ENCODE assay signal across 14 mouse cellular contexts in the genomic region with DNA sequence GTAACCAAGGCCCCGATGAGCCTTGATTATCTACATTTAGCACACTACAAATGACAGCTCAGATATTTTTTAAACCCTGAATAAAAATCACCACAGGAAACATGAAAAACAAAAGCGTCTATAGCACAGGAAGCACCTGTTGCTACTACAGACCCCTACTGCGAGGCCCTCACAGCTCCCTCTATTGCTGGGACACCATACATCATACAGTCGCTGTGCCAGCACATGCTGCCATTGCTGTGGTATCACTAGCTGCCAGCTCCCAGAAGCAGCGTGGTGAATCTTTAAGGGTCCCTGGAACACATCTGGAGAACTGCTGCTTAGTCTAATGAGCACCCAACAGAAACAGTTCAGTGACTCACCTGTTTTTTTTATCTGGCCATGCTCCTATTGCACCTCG.
"Had no signal": no experiment of that assay in that cellular context is flagged by ENCODE, and none has a peak within 500 bp of the region (broad histone marks: within the 10 kb centered on the region; RNA-seq: fewer than 3 reads in every experiment).

No protein-coding gene starts in this region.

- H3K27me3 ChIP-seq: limb, embryonic 13.5 days; liver, embryonic 15.5 days; midbrain, embryonic 12.5 days; neural tube, embryonic 13.5 days had no signal

- H3K4me3 ChIP-seq: layer of hippocampus, adult 2 months; limb, embryonic 13.5 days; liver, embryonic 15.5 days; midbrain, embryonic 12.5 days; neural tube, embryonic 13.5 days had no signal

- H3K4me2 ChIP-seq: limb, embryonic 13.5 days; liver, embryonic 15.5 days; lung, embryonic 14.5 days; midbrain, embryonic 12.5 days; neural tube, embryonic 13.5 days had no signal

- DNase-seq: kidney, adult 2 months; kidney, postnatal 4 days; left cerebral cortex, postnatal 4 days; lung, embryonic 14.5 days; lung, postnatal 14 days; retina, postnatal 1 day had no signal

- H3K9me3 ChIP-seq: limb, embryonic 13.5 days; liver, embryonic 15.5 days; midbrain, embryonic 12.5 days; neural tube, embryonic 13.5 days had no signal

- H3K9ac ChIP-seq: limb, embryonic 13.5 days; liver, embryonic 15.5 days; lung, embryonic 14.5 days; midbrain, embryonic 12.5 days; neural tube, embryonic 13.5 days had no signal

- ATAC-seq: intestine, embryonic 16.5 days; midbrain, embryonic 16.5 days had no signal

- H3K4me1 ChIP-seq: limb, embryonic 13.5 days; liver, embryonic 15.5 days; midbrain, embryonic 12.5 days; neural tube, embryonic 13.5 days had no signal

- H3K27ac ChIP-seq: layer of hippocampus, adult 2 months; limb, embryonic 13.5 days; liver, embryonic 15.5 days; macrophage; midbrain, embryonic 12.5 days; neural tube, embryonic 13.5 days had no signal
